Mouse (Mus musculus) gastrocnemius, postnatal 10 days (tissue): ENCODE results near the gene Zfp113. TPM values are rescaled to one million over a fixed set of nuclear protein-coding genes. Genes with fewer than 3 reads are reported as not detected.
"Not testable (repeated sequence)": the region's sequence is repeated elsewhere in the genome, so short reads cannot be mapped to it uniquely, and the experiment has no call there.

ENCODE experiments used
- DNase-seq: peaks from one replicate; pipeline ENCODE4 v3.0.0; 2021; ENCODE audit warnings: mixed read lengths
- microRNA-seq, 2 experiments: library from miRNA; unstranded; fragments of <30 nt; microRNA quantifications; one replicate each; pipeline ENCODE4 v1.2.0; 2021
- total RNA-seq, 2 experiments: library from RNA; stranded (reverse); gene quantifications; 2 replicates each; pipeline ENCODE4 v1.2.3; 2021

Gene Zfp113
- total RNA-seq, 2 experiments from 2014 or later = 5.6 to 8.3 TPM

GRCm38 (mm10) chr5:138137935-138138549 is 17.5 kb downstream of the Zfp113 start:
- DNase-seq = no peak

GRCm38 (mm10) chr5:138137257-138137656 is 18.3 kb downstream of the Zfp113 start:
- no peak for DNase-seq

- no peak for DNase-seq
These were observed 23.0 kb downstream of the Zfp113 start for GRCm38 (mm10) chr5:138132425-138133064.

GRCm38 (mm10) chr5:138118041-138118440 is 37.5 kb downstream of the Zfp113 start:
- DNase-seq = no peak

GRCm38 (mm10) chr5:138117199-138118015 is 38.1 kb downstream of the Zfp113 start:
- DNase-seq = no peak

GRCm38 (mm10) chr5:138116255-138117198 is 39.0 kb downstream of the Zfp113 start, which contains the start of gene Zscan21:
Gene Zscan21, plus strand, starts transcription at chr5:138116903.
- peak; percentile 89 for DNase-seq

GRCm38 (mm10) chr5:138109847-138110396 is 45.6 kb downstream of the Zfp113 start:
- DNase-seq = not testable (repeated sequence)

- DNase-seq = no peak
These were observed 48.4 kb downstream of the Zfp113 start for GRCm38 (mm10) chr5:138107130-138107529.

- DNase-seq = no peak
These were observed 50.6 kb downstream of the Zfp113 start for GRCm38 (mm10) chr5:138104976-138105375.

- DNase-seq = no peak
These were observed 61.1 kb downstream of the Zfp113 start for GRCm38 (mm10) chr5:138094474-138094873.

GRCm38 (mm10) chr5:138092771-138093170 is 62.8 kb downstream of the Zfp113 start:
- no peak for DNase-seq

GRCm38 (mm10) chr5:138090737-138091136 is 64.8 kb downstream of the Zfp113 start:
- no peak for DNase-seq

- DNase-seq = no peak
These were observed 65.3 kb downstream of the Zfp113 start for GRCm38 (mm10) chr5:138090271-138090670.

Small RNA genes within 50 kb of the gene (microRNA-seq; reads per million reads assigned to microRNA genes)
- gene Mir106b (474 to 569 reads per million in 2 experiments), gene Mir25 (267 to 389 reads per million in 2 experiments), gene Mir93 (1,585 to 1,788 reads per million in 2 experiments)

Other genes with a start within 250 kb of the Zfp113 start
- gene Cyp3a13, start 234.1 kb downstream of the Zfp113 start, total RNA-seq = not detected
- 1 to 10 TPM; 5.9 to 7.1 TPM for gene Gjc3, start 192.6 kb downstream of the Zfp113 start, total RNA-seq
- gene Azgp1, start 174.2 kb downstream of the Zfp113 start, total RNA-seq = under 1 TPM in 1 of 2 experiments, not detected in 1; 0.45 TPM
- gene Smok3a, start 134.5 kb downstream of the Zfp113 start, total RNA-seq = not detected
- not detected for gene Smok3b, start 134.3 kb downstream of the Zfp113 start, total RNA-seq
- not detected for gene Smok3c, start 102.5 kb downstream of the Zfp113 start, total RNA-seq
- gene Zkscan1, start 70.7 kb downstream of the Zfp113 start, total RNA-seq = 10 to 100 TPM; 14.2 to 16.7 TPM
- gene Zscan21, start 38.8 kb downstream of the Zfp113 start, total RNA-seq = 10 to 100 TPM; 12.9 to 14.3 TPM
- gene Cops6, start 5.3 kb upstream of the Zfp113 start, total RNA-seq = 100 to 1,000 TPM; 117 to 119 TPM
- 10 to 100 TPM in 1 of 2 experiments, 1 to 10 TPM in 1; 9.9 to 16.0 TPM for gene Ap4m1, start 16.3 kb upstream of the Zfp113 start, total RNA-seq
- 10 to 100 TPM; 20.2 to 27.7 TPM for gene Mcm7, start 16.7 kb upstream of the Zfp113 start, total RNA-seq
- 10 to 100 TPM; 25.4 to 25.7 TPM for gene Taf6, start 31.7 kb upstream of the Zfp113 start, total RNA-seq
- gene Cnpy4, start 31.7 kb upstream of the Zfp113 start, total RNA-seq = 10 to 100 TPM in 1 of 2 experiments, 1 to 10 TPM in 1; 8.9 to 11.8 TPM
- gene Mblac1, start 38.6 kb upstream of the Zfp113 start, total RNA-seq = 1 to 10 TPM; 2.7 to 3.5 TPM
- gene Nxpe5, start 70.2 kb upstream of the Zfp113 start, total RNA-seq = 1 to 10 TPM; 1.4 to 1.6 TPM
- gene Lamtor4, start 99.7 kb upstream of the Zfp113 start, total RNA-seq = 10 to 100 TPM; 61.6 to 69.8 TPM
- gene BC037034, start 108.3 kb upstream of the Zfp113 start, total RNA-seq = 1 to 10 TPM; 5.3 to 8.1 TPM
- under 1 TPM; 0.38 to 0.86 TPM for gene Gal3st4, start 117.1 kb upstream of the Zfp113 start, total RNA-seq
- gene Gm43720, start 124.2 kb upstream of the Zfp113 start, total RNA-seq = under 1 TPM in 1 of 2 experiments, not detected in 1; 0.07 TPM
- under 1 TPM; 0.35 to 0.88 TPM for gene Gpc2, start 124.3 kb upstream of the Zfp113 start, total RNA-seq
- under 1 TPM; 0.42 to 0.97 TPM for gene Stag3, start 124.5 kb upstream of the Zfp113 start, total RNA-seq
- gene Pvrig, start 186.2 kb upstream of the Zfp113 start, total RNA-seq = not detected